Mouse (Mus musculus): ENCODE data around the gene Cadm2.

Cadm2 gene

GRCm38 (mm10) chr16:67509079-67509478 lies 111.6 kb downstream of the Cadm2 start:
- in situ Hi-C loops (cut with MboI, MseI) = no loop called here

DNA sequence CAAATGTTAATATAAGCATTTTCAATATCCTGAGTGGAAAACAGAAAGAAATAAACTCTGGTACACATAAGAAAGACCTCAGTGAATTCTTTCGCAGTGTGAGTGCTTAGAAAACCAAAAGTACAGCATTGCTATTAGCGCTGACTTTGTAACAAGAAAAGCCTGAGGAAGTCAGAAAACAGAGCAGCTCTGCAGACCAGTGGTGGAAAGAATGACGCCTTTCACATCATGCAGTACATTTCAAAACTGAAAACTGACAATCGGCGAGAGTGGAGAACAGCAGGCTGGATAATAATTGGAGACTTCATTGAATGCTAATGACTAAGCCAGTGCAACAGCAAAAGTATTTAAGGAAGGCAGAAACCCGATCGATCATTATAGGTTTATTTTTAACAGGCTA lies 138.2 kb downstream of the Cadm2 start:
- in situ Hi-C loops (cut with MboI, MseI) = no loop called here

DNA sequence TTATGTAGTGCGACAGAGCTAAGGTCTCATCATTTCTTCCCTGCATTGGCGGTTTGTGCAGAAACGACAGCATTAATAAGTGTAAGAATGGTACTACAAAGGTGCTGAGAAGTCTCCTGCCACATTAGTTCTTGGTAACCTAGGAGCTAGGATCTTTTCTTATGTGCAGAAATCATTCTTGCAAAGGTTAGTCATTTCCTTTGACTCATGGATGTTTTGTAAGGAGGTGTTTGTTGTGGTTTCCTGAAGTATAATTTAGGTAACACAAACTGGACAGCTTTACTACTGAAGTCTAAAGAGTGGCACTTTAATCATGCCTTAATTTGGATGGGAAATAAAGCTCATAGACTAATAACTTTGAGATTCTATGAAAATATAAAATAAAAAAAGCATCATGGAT lies 153.7 kb downstream of the Cadm2 start:
- in situ Hi-C loops (cut with MboI, MseI) = no loop called here

GRCm38 (mm10) chr16:67436301-67436700 lies 184.4 kb downstream of the Cadm2 start:
- in situ Hi-C loops (cut with MboI, MseI) = no loop called here

GRCm38 (mm10) chr16:67425371-67425770 lies 195.3 kb downstream of the Cadm2 start:
- in situ Hi-C loops (cut with MboI, MseI) = no loop called here

DNA sequence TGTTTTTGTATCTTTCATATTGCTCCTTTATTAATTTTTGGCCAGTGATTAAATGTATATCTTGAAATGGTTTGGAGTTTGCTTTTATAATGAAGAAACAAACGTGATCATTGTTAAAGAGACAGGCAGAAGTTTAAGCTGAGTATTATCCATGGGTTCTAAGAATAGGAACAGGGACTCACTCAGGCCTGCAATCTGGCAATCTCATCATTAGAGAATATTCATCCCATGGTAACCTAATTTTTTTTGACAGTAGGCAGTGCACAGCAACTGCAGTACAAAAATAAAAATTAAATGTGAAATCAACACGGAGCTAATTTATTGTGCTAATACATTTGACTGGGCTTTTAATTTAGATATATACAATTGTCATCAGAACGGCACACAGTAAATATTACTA lies 209.8 kb downstream of the Cadm2 start:
- in situ Hi-C loops (cut with MboI, MseI) = no loop called here

GRCm38 (mm10) chr16:67410482-67410881 lies 210.2 kb downstream of the Cadm2 start:
- in situ Hi-C loops (cut with MboI, MseI) = no loop called here

DNA sequence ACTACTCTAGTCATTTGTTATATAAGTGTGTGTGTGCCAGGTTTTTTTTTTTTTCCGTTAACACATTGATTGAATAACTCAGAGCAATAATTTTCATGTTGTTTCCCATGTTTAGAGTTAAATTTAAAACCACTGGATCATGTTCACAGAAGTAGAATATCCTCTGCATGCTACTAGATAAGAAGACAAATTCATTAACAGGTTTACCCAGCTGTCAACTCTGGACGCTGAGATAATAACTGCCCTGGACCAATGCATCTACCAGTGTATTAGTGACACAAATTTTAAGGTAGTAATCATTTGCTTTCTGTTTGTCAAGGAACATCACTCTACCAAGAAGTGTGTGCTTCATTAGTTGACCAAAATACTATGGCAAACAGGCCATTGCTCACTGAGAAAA lies 253.0 kb downstream of the Cadm2 start:
- in situ Hi-C loops (cut with MboI, MseI) = no loop called here

GRCm38 (mm10) chr16:67348011-67348410 lies 272.7 kb downstream of the Cadm2 start:
- in situ Hi-C loops (cut with MboI, MseI) = no loop called here

DNA sequence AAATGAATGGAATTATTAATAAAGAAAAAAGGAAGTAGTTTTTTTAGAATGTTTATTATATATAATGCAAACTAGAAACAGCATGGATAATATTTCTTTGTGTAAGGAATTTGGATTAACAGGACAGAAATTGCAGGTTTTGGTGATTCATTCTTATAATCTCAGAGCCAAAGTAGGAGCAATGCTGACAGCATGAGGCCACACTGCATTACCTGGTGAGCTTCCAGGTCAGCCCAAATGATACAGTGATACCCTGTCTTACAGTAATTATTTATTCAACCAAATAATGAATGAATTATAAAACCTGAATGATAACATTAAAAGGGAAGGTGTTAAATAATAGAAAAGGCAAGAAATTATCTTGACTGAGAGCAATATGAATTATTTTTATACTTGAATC lies 273.1 kb downstream of the Cadm2 start:
- in situ Hi-C loops (cut with MboI, MseI) = no loop called here

DNA sequence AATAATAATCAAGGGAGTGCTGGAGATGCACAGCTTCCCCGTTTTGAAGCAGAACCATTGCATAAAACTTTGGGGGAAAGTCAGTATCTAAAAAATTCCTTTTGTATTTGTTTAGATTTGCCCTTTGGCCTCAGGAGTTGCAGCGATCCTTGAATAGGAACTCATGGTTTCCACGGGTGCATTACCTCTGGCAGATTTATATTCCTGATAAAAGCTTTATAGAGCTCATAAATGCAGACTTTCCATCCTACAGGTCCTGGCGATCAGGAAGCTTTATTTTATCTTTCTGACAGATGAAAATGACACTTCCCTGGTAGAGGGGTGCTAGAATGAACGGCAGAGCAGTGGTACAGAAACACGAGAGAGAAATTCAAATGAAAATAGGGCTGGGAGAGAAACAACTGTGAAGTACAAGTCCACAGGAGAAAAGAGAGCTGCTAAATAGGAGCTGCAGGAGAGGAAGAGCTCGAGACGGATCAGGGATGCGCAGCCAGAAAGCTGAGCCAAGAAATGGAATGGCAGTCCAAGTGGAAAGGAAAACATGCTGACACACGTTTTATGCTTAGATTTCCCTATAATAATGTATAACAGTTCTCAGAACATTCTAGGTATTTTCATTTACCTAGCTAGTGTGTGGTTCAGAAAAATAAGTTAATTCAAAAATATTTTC lies 274.0 kb downstream of the Cadm2 start:
- in situ Hi-C loops (cut with MboI, MseI) = no loop called here

GRCm38 (mm10) chr16:67344194-67344593 lies 276.5 kb downstream of the Cadm2 start:
- in situ Hi-C loops (cut with MboI, MseI) = no loop called here

- in situ Hi-C loops (cut with MboI, MseI) = no loop called here
These were observed 309.7 kb downstream of the Cadm2 start for GRCm38 (mm10) chr16:67311033-67311432.

GRCm38 (mm10) chr16:67284664-67285063 lies 336.0 kb downstream of the Cadm2 start:
- in situ Hi-C loops (cut with MboI, MseI) = loop anchor here (10.0 kb wide), 1 partner anchor 190 kb away; no protein-coding TSS in a partner anchor

GRCm38 (mm10) chr16:67243598-67243997 lies 377.1 kb downstream of the Cadm2 start:
- in situ Hi-C loops (cut with MboI, MseI) = loop anchor here (10.0 kb wide), 1 partner anchor 531 kb away; no protein-coding TSS in a partner anchor

GRCm38 (mm10) chr16:67234862-67235261 lies 385.8 kb downstream of the Cadm2 start:
- in situ Hi-C loops (cut with MboI, MseI) = no loop called here

- in situ Hi-C loops (cut with MboI, MseI) = no loop called here
These were observed 394.0 kb downstream of the Cadm2 start for GRCm38 (mm10) chr16:67226696-67227095.

DNA sequence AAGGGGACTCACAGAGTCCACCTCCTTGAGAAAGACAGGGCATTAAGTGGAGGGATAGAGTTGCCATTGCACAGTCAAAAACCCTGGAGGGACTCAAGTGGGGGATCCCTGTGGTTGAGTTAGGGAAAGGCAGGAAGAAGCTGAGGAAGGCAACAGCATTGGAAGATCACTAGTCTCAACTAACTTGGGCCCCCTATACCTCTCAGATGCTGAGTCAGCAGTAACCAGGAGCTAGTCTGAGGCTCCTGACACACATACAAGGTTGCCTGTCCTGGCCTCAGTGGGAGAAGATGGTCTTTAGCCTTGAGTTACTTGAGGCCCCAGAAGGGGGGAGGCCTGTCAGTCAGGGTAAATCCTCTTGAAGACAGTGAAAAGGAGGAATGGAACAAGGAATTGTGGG lies 417.4 kb downstream of the Cadm2 start:
- in situ Hi-C loops (cut with MboI, MseI) = no loop called here

DNA sequence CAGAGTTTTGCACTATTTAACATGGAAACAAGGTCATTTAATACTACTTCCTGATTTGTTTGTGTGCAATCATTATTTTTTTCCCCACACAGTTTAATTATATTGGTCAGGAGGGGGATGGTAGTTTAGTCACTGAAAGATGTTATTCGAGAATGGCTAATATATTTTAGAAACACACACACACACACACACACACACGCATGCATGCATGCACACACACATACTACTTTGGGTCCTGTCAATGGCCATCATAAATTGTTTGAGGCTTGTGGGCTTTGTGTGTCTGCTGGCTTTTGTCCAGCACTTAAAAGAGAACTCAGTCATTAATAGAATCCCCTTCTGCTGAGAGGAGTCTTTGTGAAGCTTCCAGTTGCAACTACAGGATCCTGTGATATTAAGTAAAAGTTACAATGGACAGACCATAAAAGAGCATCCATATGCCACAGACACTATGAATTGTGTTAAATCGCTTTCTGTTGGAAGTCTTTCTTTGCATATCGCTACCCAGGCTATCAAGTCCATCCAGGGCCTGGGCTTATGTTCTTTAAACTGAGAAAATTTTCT lies 427.8 kb downstream of the Cadm2 start:
- in situ Hi-C loops (cut with MboI, MseI) = no loop called here

GRCm38 (mm10) chr16:67192395-67192794 lies 428.3 kb downstream of the Cadm2 start:
- in situ Hi-C loops (cut with MboI, MseI) = no loop called here

- in situ Hi-C loops (cut with MboI, MseI) = no loop called here
These were observed 434.4 kb downstream of the Cadm2 start for GRCm38 (mm10) chr16:67186322-67186721.

DNA sequence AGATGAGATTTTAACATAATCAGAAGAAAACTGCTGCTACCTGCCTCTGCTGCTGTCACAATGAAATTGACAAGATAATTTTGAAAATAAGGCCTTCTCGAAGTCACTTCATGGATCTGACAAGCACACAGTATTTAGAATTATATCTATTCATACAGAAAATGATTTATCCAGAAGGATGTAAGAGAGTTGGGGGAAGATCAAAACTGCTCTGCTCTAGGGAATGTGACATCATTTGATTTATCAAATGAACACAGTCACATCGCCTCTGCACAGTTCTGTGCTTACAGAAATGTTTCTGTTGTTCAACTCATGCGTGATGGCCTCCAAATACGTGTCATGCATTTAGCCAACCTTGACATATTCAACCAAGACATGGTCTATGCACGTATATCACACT lies 437.8 kb downstream of the Cadm2 start:
- in situ Hi-C loops (cut with MboI, MseI) = no loop called here

DNA sequence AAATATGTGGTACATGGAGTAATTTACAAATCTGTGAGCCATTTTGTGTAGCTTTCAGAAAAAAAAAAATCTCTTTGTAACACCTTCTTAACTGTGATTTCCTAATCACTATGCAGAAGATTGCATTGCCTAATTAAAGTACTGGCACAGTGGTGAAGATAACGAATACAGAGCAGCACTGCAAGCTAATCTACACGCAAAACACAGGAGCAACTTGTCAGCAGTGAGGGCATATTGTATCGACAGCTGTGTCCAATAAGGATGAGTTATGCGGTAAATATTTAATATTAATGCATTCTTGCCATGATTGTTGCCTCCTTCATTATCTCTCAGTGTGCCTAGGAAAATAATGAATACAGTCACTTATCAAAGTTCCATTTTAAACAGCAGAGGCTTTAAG lies 445.3 kb downstream of the Cadm2 start:
- in situ Hi-C loops (cut with MboI, MseI) = no loop called here

Measured in T-helper 2 cell (primary cell).